Mouse (Mus musculus): Measurements from ENCODE around the gene Wdr43. TPM values are rescaled to one million over a fixed set of nuclear protein-coding genes. Genes with fewer than 3 reads are reported as not detected.

Gene Wdr43
- polyA plus RNA-seq, 1 experiment from 2014 or later, result 54.6 TPM

Other genes with a start within 250 kb of the Wdr43 start
- 2.8 and 4.0 TPM in 2 replicates for gene Gm4707, start 156.0 kb upstream of the Wdr43 start, polyA plus RNA-seq (2015; fragmentation: Nextera tagmentation; extraction: Ambion mirVana)
- gene Smchd1, start 140.6 kb upstream of the Wdr43 start, polyA plus RNA-seq (2015; fragmentation: Nextera tagmentation; extraction: Ambion mirVana), result 68.9 and 77.3 TPM in 2 replicates
- 44.7 and 45.9 TPM in 2 replicates for gene Ndc80, start 89.0 kb upstream of the Wdr43 start, polyA plus RNA-seq (2015; fragmentation: Nextera tagmentation; extraction: Ambion mirVana)
- 1.4 and 2.0 TPM in 2 replicates for gene Spdya, start 63.8 kb upstream of the Wdr43 start, polyA plus RNA-seq (2015; fragmentation: Nextera tagmentation; extraction: Ambion mirVana)
- gene Togaram2, start 57.4 kb downstream of the Wdr43 start, polyA plus RNA-seq (2015; fragmentation: Nextera tagmentation; extraction: Ambion mirVana), result 0.22 and 0.52 TPM in 2 replicates
- gene Pcare, start 137.0 kb downstream of the Wdr43 start, polyA plus RNA-seq (2015; fragmentation: Nextera tagmentation; extraction: Ambion mirVana), result not detected in 2 replicates
- gene Clip4, start 152.6 kb downstream of the Wdr43 start, polyA plus RNA-seq (2015; fragmentation: Nextera tagmentation; extraction: Ambion mirVana), result 7.4 and 9.0 TPM in 2 replicates

Measured in forebrain, embryonic 13.5 days (tissue).